Mouse (Mus musculus) hindbrain, embryonic 11.5 days (tissue): ENCODE data around the gene Pik3cd. TPM values are rescaled to one million over a fixed set of nuclear protein-coding genes. Genes with fewer than 3 reads are reported as not detected.
A peak's percentile ranks its signal among the peaks of the same experiment; 100 is the strongest.

Experiments
- ATAC-seq: fragments of 200-750 bp; cut with Nextera tagmentation; 2 replicates; pipeline ENCODE4 v1.8.0; 2017; ENCODE audit warnings: mild to moderate bottlenecking, moderate TSS enrichment, moderate library complexity; ENCODE audit not compliant: low FRiP score
- DNase-seq: peaks from one replicate; pipeline ENCODE4 v3.0.0-alpha.2; 2015; ENCODE audit warnings: low spot score
- H3K27ac ChIP-seq: fragments of 300-500 bp; sonication (generic); 2 replicates; pipeline ENCODE4 v1.5.1; 2014; ENCODE audit warnings: mild to moderate bottlenecking, low read depth, low read length
- H3K27me3 ChIP-seq: fragments of 300-500 bp; sonication (generic); 2 replicates; pipeline ENCODE4 v1.6.1; 2014; ENCODE audit warnings: mild to moderate bottlenecking, low read length, moderate library complexity, mixed read lengths; ENCODE audit not compliant: control insufficient read depth, insufficient read depth
- H3K36me3 ChIP-seq: fragments of 300-500 bp; sonication (generic); 2 replicates; pipeline ENCODE4 v1.6.1; 2014; ENCODE audit warnings: mild to moderate bottlenecking, low read length, moderate library complexity, mixed read lengths; ENCODE audit not compliant: control insufficient read depth, insufficient read depth
- H3K4me1 ChIP-seq: fragments of 300-500 bp; sonication (generic); replicated peaks from 2 replicates; pipeline ENCODE4 v1.6.1; 2014; ENCODE audit warnings: low read length, mixed read lengths; ENCODE audit not compliant: control insufficient read depth, insufficient read depth
- H3K4me2 ChIP-seq: fragments of 300-500 bp; sonication (generic); replicated peaks from 2 replicates; pipeline ENCODE4 v1.6.1; 2014; ENCODE audit warnings: mild to moderate bottlenecking, low read depth, low read length
- H3K4me3 ChIP-seq: fragments of 300-500 bp; sonication (generic); 2 replicates; pipeline ENCODE4 v1.5.1; 2014; ENCODE audit warnings: low read depth, low read length
- H3K9ac ChIP-seq: fragments of 300-500 bp; sonication (generic); 2 replicates; pipeline ENCODE4 v1.6.1; 2014; ENCODE audit warnings: low read depth, low read length
- H3K9me3 ChIP-seq: fragments of 300-500 bp; sonication (generic); 2 replicates; pipeline ENCODE4 v1.6.1; 2016; ENCODE audit warnings: low read length; ENCODE audit not compliant: control insufficient read depth
- WGBS: fragments of 180-500 bp; shearing (Covaris S2); extraction: QIAGEN DNeasy Blood & Tissue Kit; methylation state at CpG from one replicate; pipeline ENCODE4 v1.1.7; 2014; 5-methylcytosine and 5-hydroxymethylcytosine counted together
- polyA plus RNA-seq: library from polyadenylated mRNA; unstranded; fragments of >200 nt; fragmentation: Nextera tagmentation; extraction: Ambion mirVana; gene quantifications from 2 replicates; pipeline ENCODE4 v1.2.1, GENCODE M21; 2014

Gene Pik3cd
- polyA plus RNA-seq, 1 experiment from 2014 or later: 10.1 TPM

GRCm38 (mm10) chr4:149737383-149738324 lies 35.3 kb upstream of the Pik3cd start, which contains the start of gene Tmem201:
Gene Tmem201 (minus strand): TSS chr4:149738044.
- 2% methylated on average over 82 of the region's 97 CpGs for WGBS
- no peaks in the 10 kb centered on the region for H3K27me3 ChIP-seq
- H3K27ac ChIP-seq: peak within 1 kb of the TSS; percentile 81
- peak; percentile 91 for ATAC-seq
- H3K9ac ChIP-seq: peak within 1 kb of the TSS; percentile 90
- no peaks in the 10 kb centered on the region for H3K36me3 ChIP-seq
- H3K9me3 ChIP-seq: no peaks in the 10 kb centered on the region
- H3K4me1 ChIP-seq: peaks cover 22% of the 10 kb centered on the region
- peak within 1 kb of the TSS; percentile 66 for H3K4me3 ChIP-seq
- peak; percentile 99 for DNase-seq
- peak within 1 kb of the TSS; percentile 98 for H3K4me2 ChIP-seq

- peak overlapping the region; percentile 66 for H3K4me3 ChIP-seq
- H3K27me3 ChIP-seq: no peaks in the 10 kb centered on the region
- peak overlapping the region; percentile 98 for H3K4me2 ChIP-seq
- H3K9me3 ChIP-seq: no peaks in the 10 kb centered on the region
- no peaks in the 10 kb centered on the region for H3K36me3 ChIP-seq
- ATAC-seq (no peak), DNase-seq (no peak)
- H3K27ac ChIP-seq: no peak overlapping the region
- H3K4me1 ChIP-seq: peaks cover 23% of the 10 kb centered on the region
- WGBS: 50% methylated on average over 4 of the region's 4 CpGs
- peak overlapping the region; percentile 90 for H3K9ac ChIP-seq
Observed at GRCm38 (mm10) chr4:149736581-149736980, 34.2 kb upstream of the Pik3cd start.

- Histone ChIP-seq H3K27me3 (no peaks in the 10 kb centered on the region), H3K9me3 (no peaks in the 10 kb centered on the region), H3K4me2 (no peak overlapping the region), H3K9ac (no peak overlapping the region), H3K27ac (no peak overlapping the region), H3K4me3 (no peak overlapping the region), H3K36me3 (no peaks in the 10 kb centered on the region), H3K4me1 (peaks cover 23% of the 10 kb centered on the region)
- no peak for ATAC-seq
- WGBS: 93% methylated on average over 5 of the region's 5 CpGs
- DNase-seq: no peak
Observed at GRCm38 (mm10) chr4:149735624-149736250, 33.4 kb upstream of the Pik3cd start.

GRCm38 (mm10) chr4:149734730-149735475 lies 32.5 kb upstream of the Pik3cd start:
- Histone ChIP-seq H3K27ac (no peak overlapping the region), H3K4me2 (no peak overlapping the region), H3K4me3 (no peak overlapping the region), H3K9me3 (no peaks in the 10 kb centered on the region), H3K27me3 (no peaks in the 10 kb centered on the region), H3K9ac (no peak overlapping the region), H3K36me3 (no peaks in the 10 kb centered on the region; the same call in 1 of the 2 replicates), H3K4me1 (peaks cover 23% of the 10 kb centered on the region)
- 83% methylated on average over 10 of the region's 10 CpGs for WGBS
- ATAC-seq: no peak
- no peak for DNase-seq

GRCm38 (mm10) chr4:149734246-149734645 lies 31.9 kb upstream of the Pik3cd start:
- Histone ChIP-seq H3K4me2 (no peak overlapping the region), H3K9ac (no peak overlapping the region), H3K36me3 (peaks cover 3% of the 10 kb centered on the region; the same call in 1 of the 2 replicates), H3K4me3 (no peak overlapping the region), H3K4me1 (peaks cover 23% of the 10 kb centered on the region), H3K9me3 (no peaks in the 10 kb centered on the region), H3K27me3 (no peaks in the 10 kb centered on the region), H3K27ac (peak overlapping the region; percentile 49; the same call in 1 of the 2 replicates)
- ATAC-seq (no peak), DNase-seq (no peak)
- 89% methylated on average over 6 of the region's 6 CpGs for WGBS

- DNase-seq: no peak
- Histone ChIP-seq H3K9ac (no peak overlapping the region), H3K4me2 (no peak overlapping the region), H3K4me1 (peaks cover 23% of the 10 kb centered on the region), H3K4me3 (no peak overlapping the region), H3K27ac (peak overlapping the region; percentile 49), H3K9me3 (no peaks in the 10 kb centered on the region), H3K27me3 (no peaks in the 10 kb centered on the region), H3K36me3 (peaks cover 3% of the 10 kb centered on the region; the same call in 1 of the 2 replicates)
- ATAC-seq: no peak
- 72% methylated on average over 6 of the region's 6 CpGs for WGBS
Observed at GRCm38 (mm10) chr4:149733748-149734147, 31.4 kb upstream of the Pik3cd start.

GRCm38 (mm10) chr4:149732800-149733199 lies 30.4 kb upstream of the Pik3cd start:
- no peak overlapping the region for H3K4me3 ChIP-seq
- no peak overlapping the region for H3K9ac ChIP-seq
- H3K27ac ChIP-seq: no peak overlapping the region
- peaks cover 21% of the 10 kb centered on the region for H3K4me1 ChIP-seq
- H3K36me3 ChIP-seq: peaks cover 3% of the 10 kb centered on the region; the same call in 1 of the 2 replicates
- ATAC-seq: no peak
- no peak overlapping the region for H3K4me2 ChIP-seq
- H3K9me3 ChIP-seq: no peaks in the 10 kb centered on the region
- WGBS: 77% methylated on average over 10 of the region's 10 CpGs
- DNase-seq: no peak
- H3K27me3 ChIP-seq: no peaks in the 10 kb centered on the region

- Histone ChIP-seq H3K27ac (no peak overlapping the region), H3K4me3 (no peak overlapping the region), H3K27me3 (no peaks in the 10 kb centered on the region), H3K9ac (no peak overlapping the region), H3K9me3 (no peaks in the 10 kb centered on the region), H3K4me2 (no peak overlapping the region), H3K36me3 (peaks cover 3% of the 10 kb centered on the region; the same call in 1 of the 2 replicates), H3K4me1 (peaks cover 21% of the 10 kb centered on the region)
- WGBS: 90% methylated on average over 3 of the region's 3 CpGs
- DNase-seq (no peak), ATAC-seq (no peak)
Observed at GRCm38 (mm10) chr4:149732313-149732712, 29.9 kb upstream of the Pik3cd start.
